Mouse (Mus musculus) neural tube, embryonic 11.5 days (tissue): Measurements from ENCODE around the gene Lhfpl3. TPM values are rescaled to one million over a fixed set of nuclear protein-coding genes. Genes with fewer than 3 reads are reported as not detected.

Experiments used
- ATAC-seq: fragments of 200-750 bp; cut with Nextera tagmentation; 2 replicates; pipeline ENCODE4 v1.8.0; 2017; ENCODE audit warnings: moderate number of reproducible peaks, mild to moderate bottlenecking, moderate TSS enrichment, moderate library complexity; ENCODE audit not compliant: insufficient read depth, low FRiP score, low TSS enrichment
- DNase-seq: peaks from one replicate; pipeline ENCODE4 v3.0.0-alpha.2; 2015; ENCODE audit warnings: low spot score
- H3K27ac ChIP-seq: fragments of 300-500 bp; sonication (generic); 2 replicates; pipeline ENCODE4 v1.5.1; 2014; ENCODE audit warnings: low read depth, mild to moderate bottlenecking, low read length
- H3K27me3 ChIP-seq: fragments of 300-500 bp; sonication (generic); 2 replicates; pipeline ENCODE4 v1.6.1; 2014; ENCODE audit warnings: mild to moderate bottlenecking, low read length, mixed read lengths; ENCODE audit not compliant: control insufficient read depth, insufficient read depth
- H3K36me3 ChIP-seq: fragments of 300-500 bp; sonication (generic); 2 replicates; pipeline ENCODE4 v1.6.1; 2014; ENCODE audit warnings: mild to moderate bottlenecking, low read length, moderate library complexity, mixed read lengths; ENCODE audit not compliant: control insufficient read depth, insufficient read depth
- H3K4me1 ChIP-seq: fragments of 300-500 bp; sonication (generic); 2 replicates; pipeline ENCODE4 v1.6.1; 2014; ENCODE audit warnings: low read length, mixed read lengths; ENCODE audit not compliant: control insufficient read depth, insufficient read depth
- H3K4me2 ChIP-seq: fragments of 300-500 bp; sonication (generic); 2 replicates; pipeline ENCODE4 v1.6.1; 2014; ENCODE audit warnings: low read depth, mild to moderate bottlenecking, moderate library complexity
- H3K4me3 ChIP-seq: fragments of 300-500 bp; sonication (generic); 2 replicates; pipeline ENCODE4 v1.5.1; 2014; ENCODE audit warnings: low read depth, low read length
- H3K9ac ChIP-seq: fragments of 300-500 bp; sonication (generic); 2 replicates; pipeline ENCODE4 v1.6.1; 2014; ENCODE audit warnings: mild to moderate bottlenecking, low read length
- H3K9me3 ChIP-seq: fragments of 300-500 bp; sonication (generic); 2 replicates; pipeline ENCODE4 v1.6.1; 2016; ENCODE audit warnings: low read length; ENCODE audit not compliant: control insufficient read depth
- WGBS: fragments of 180-500 bp; shearing (Covaris S2); extraction: QIAGEN DNeasy Blood & Tissue Kit; methylation state at CpG from one replicate; pipeline ENCODE4 v1.1.7; 2014; 5-methylcytosine and 5-hydroxymethylcytosine counted together
- polyA plus RNA-seq: library from polyadenylated mRNA; unstranded; fragments of >200 nt; fragmentation: Nextera tagmentation; extraction: Ambion mirVana; gene quantifications from 2 replicates; pipeline ENCODE4 v1.2.1, GENCODE M21; 2014

Lhfpl3 gene
- polyA plus RNA-seq, 1 experiment from 2014 or later = 0.44 TPM

DNA sequence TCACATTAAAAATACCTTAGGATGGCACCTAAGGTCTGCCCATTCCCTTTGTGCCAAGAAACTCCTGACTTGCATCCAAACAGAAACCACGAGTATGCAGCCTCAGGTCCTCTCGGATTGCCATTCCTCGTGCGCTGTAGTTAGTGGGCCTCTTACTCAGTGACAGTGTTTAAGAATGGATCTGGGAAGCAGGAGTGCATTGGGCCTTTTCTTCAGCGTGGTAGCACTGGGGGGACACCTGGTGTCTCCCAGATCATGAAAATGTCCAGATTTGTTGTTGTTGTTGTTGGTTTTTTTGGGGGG is 289.8 kb downstream of the Lhfpl3 start:
- H3K9ac ChIP-seq = no peak overlapping the region
- no peak for ATAC-seq

DNA sequence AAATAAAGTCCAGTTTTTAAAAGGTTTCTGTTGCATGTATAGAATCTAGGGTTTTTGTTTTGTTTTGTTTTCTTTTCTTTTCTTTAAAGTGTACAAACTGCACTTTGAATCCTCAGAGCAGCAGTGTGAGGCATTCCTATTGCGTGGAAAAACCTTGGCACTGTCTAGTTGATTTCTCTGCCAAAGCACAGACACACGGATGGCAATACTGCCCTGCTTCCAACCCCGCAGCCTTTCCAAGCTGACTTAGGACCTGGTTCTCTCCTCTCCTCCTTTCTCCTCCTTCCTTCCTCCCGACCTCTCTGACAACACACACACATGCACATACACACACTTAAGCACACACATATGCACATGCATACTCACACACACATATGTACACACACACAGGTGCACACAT is 294.6 kb downstream of the Lhfpl3 start:
- Histone ChIP-seq H3K9me3 (no peaks in the 10 kb centered on the region), H3K27me3 (no peaks in the 10 kb centered on the region), H3K9ac (no peak overlapping the region), H3K4me3 (no peak overlapping the region), H3K4me2 (no peak overlapping the region), H3K27ac (no peak overlapping the region), H3K4me1 (no peaks in the 10 kb centered on the region), H3K36me3 (no peaks in the 10 kb centered on the region)
- no peak for ATAC-seq
- WGBS = 77% methylated on average over 4 of the region's 4 CpGs
- no peak for DNase-seq

More for the DNA sequence above, 289.8 kb downstream of the Lhfpl3 start:
- H3K9me3 ChIP-seq = no peaks in the 10 kb centered on the region
- H3K4me1 ChIP-seq = no peaks in the 10 kb centered on the region
- H3K27ac ChIP-seq = no peak overlapping the region
- no peak for DNase-seq
- WGBS = 88% methylated on average over 5 of the region's 5 CpGs
- H3K4me2 ChIP-seq = no peak overlapping the region
- no peaks in the 10 kb centered on the region for H3K27me3 ChIP-seq
- H3K36me3 ChIP-seq = no peaks in the 10 kb centered on the region
- no peak overlapping the region for H3K4me3 ChIP-seq

DNA sequence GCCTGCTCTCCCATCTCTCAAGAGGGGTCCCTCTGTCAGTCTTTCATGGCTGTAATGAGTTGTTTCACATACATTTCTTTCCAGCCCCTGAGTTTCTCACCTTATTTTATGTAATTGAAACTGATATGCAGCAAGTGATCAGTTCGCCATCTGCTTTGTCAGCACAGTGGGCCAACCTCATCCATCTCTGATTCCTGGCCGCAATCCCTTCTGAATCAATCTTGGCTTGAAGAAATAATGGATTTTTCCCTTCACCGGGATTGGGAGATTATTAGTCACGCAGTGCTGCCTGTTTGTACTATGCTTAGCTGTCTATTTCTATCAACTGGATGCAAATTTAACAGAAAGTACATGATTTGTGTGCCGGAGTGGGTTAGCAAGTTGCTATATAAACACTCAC is 297.0 kb downstream of the Lhfpl3 start:
- Histone ChIP-seq H3K4me1 (no peaks in the 10 kb centered on the region), H3K27me3 (no peaks in the 10 kb centered on the region), H3K4me3 (no peak overlapping the region), H3K9me3 (no peaks in the 10 kb centered on the region), H3K36me3 (no peaks in the 10 kb centered on the region), H3K4me2 (no peak overlapping the region), H3K9ac (no peak overlapping the region), H3K27ac (no peak overlapping the region)
- WGBS = 94% methylated on average over 5 of the region's 5 CpGs
- ATAC-seq (no peak), DNase-seq (no peak)

DNA sequence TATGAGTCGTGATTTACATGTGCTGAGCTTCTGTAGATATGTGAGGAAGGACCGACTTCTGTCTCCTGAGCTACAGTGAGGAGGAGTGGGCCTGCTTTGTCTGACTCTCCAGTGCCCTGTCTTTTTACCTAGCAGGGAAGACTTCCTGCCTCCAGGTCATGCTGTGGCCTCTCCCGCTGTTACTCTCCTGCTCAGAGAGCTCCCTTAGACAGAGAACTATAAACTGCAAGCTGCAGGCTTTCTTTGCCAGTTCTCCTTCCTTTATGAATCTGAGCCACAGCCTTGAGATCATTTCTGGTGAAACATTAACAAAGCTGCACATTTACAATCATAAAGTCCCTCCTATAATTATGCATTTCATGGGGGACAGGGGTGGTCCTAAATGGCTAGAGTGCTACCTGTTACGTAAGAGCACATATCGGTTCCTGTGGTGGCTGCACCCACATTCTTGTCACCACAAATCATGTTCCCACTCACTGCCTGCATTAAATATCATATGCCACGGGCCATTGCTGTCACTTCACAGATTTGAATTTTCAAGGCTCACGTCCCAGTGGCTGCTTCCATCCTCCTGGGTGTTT is 303.3 kb downstream of the Lhfpl3 start:
- H3K4me3 ChIP-seq = no peak overlapping the region
- H3K4me1 ChIP-seq = no peaks in the 10 kb centered on the region
- no peak for ATAC-seq
- whole genome bisulfite sequencing = 81% methylated on average over 7 of the region's 7 CpGs
- no peaks in the 10 kb centered on the region for H3K36me3 ChIP-seq
- H3K9me3 ChIP-seq = no peaks in the 10 kb centered on the region
- DNase-seq = no peak
- no peak overlapping the region for H3K27ac ChIP-seq
- no peak overlapping the region for H3K9ac ChIP-seq
- no peak overlapping the region for H3K4me2 ChIP-seq
- H3K27me3 ChIP-seq = no peaks in the 10 kb centered on the region

GRCm38 (mm10) chr5:23051458-23051857 is 305.6 kb downstream of the Lhfpl3 start:
- Histone ChIP-seq H3K27me3 (no peaks in the 10 kb centered on the region), H3K36me3 (no peaks in the 10 kb centered on the region), H3K27ac (no peak overlapping the region), H3K4me3 (no peak overlapping the region), H3K9me3 (no peaks in the 10 kb centered on the region), H3K4me2 (no peak overlapping the region), H3K9ac (no peak overlapping the region), H3K4me1 (no peaks in the 10 kb centered on the region)
- DNase-seq (no peak), ATAC-seq (no peak)
- 79% methylated on average over 5 of the region's 5 CpGs for WGBS

DNA sequence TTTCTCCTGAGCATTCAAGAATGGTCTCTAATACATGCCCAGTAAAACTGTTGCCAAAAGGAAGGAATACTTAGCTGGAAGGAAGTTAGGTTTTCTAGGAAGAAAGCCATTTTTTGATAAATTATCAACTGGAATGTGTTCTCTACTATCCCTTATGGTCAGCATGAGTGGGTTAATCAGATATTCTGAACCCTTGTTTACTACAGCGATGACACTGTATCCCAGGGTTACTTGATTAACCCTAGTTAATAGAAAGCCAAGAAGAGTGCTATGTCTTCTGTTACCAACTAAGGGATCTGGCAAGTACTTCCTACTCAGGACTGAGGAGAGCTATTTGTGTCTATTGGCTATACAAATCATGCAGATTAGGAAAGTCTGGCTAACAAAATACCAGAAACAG is 349.0 kb downstream of the Lhfpl3 start:
- Histone ChIP-seq H3K27ac (no peak overlapping the region), H3K9ac (no peak overlapping the region), H3K27me3 (no peaks in the 10 kb centered on the region), H3K4me1 (no peaks in the 10 kb centered on the region), H3K9me3 (no peaks in the 10 kb centered on the region), H3K36me3 (no peaks in the 10 kb centered on the region), H3K4me2 (no peak overlapping the region), H3K4me3 (no peak overlapping the region)
- DNase-seq = no peak
- WGBS = 86% methylated on average over 1 of the region's 1 CpGs
- ATAC-seq = no peak

- H3K4me2 ChIP-seq = no peak overlapping the region
- H3K9me3 ChIP-seq = no peaks in the 10 kb centered on the region
- H3K4me3 ChIP-seq = no peak overlapping the region
- no peak for DNase-seq
- H3K27me3 ChIP-seq = no peaks in the 10 kb centered on the region
- no peak overlapping the region for H3K27ac ChIP-seq
- ATAC-seq = no peak
- H3K36me3 ChIP-seq = no peaks in the 10 kb centered on the region
- WGBS = 77% methylated on average over 2 of the region's 2 CpGs
- no peaks in the 10 kb centered on the region for H3K4me1 ChIP-seq
- no peak overlapping the region for H3K9ac ChIP-seq
These were observed 360.7 kb downstream of the Lhfpl3 start for GRCm38 (mm10) chr5:23106536-23106935.

DNA sequence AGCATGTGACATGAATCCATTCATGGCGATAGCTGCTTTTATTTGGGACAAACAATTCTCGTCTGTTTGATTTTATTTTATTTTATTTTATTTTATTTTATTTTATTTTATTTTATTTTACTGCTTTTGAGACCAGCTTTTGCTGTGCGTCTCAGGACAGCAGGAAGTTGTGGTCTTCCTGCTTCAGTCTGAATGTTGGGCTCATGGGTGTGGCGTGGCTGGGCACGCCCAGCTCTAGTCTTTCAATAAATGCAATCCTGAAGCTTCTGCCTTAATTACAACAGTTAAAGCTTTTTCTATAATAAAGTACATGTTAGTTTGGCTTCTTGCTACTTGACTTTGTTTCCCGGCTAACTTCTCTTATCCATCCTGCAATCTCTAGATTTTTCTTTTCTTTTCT is 365.4 kb downstream of the Lhfpl3 start:
- WGBS = 89% methylated on average over 6 of the region's 6 CpGs
- Histone ChIP-seq H3K4me2 (no peak overlapping the region), H3K4me3 (no peak overlapping the region), H3K36me3 (no peaks in the 10 kb centered on the region), H3K27me3 (no peaks in the 10 kb centered on the region), H3K27ac (no peak overlapping the region), H3K9me3 (no peaks in the 10 kb centered on the region), H3K9ac (no peak overlapping the region), H3K4me1 (no peaks in the 10 kb centered on the region)
- no peak for DNase-seq
- ATAC-seq = no peak

- Histone ChIP-seq H3K9ac (no peak overlapping the region), H3K27ac (no peak overlapping the region), H3K9me3 (no peaks in the 10 kb centered on the region), H3K4me2 (no peak overlapping the region), H3K4me1 (no peaks in the 10 kb centered on the region), H3K36me3 (no peaks in the 10 kb centered on the region), H3K27me3 (no peaks in the 10 kb centered on the region), H3K4me3 (no peak overlapping the region)
- WGBS = 96% methylated on average over 4 of the region's 4 CpGs
- ATAC-seq (no peak), DNase-seq (no peak)
These were observed 368.4 kb downstream of the Lhfpl3 start for GRCm38 (mm10) chr5:23114249-23114648.
